Mouse (Mus musculus) splenic B cell, adult 2 months (primary cell): ENCODE measurements at regions not wholly inside any gene's neighbourhood (a gene's known extent, or its start where the extent isn't known, plus 50 kb on each side); places are given as distances from the start of the nearest gene placed in this dataset.

Experiments
- DNase-seq: peaks from one replicate; pipeline ENCODE4 v3.0.0-alpha.2; 2011; ENCODE audit warnings: low read depth, low spot score
- H3K27me3 ChIP-seq: 2 replicates; pipeline ENCODE4 v1.6.1; 2012; ENCODE audit warnings: mild to moderate bottlenecking, low read length, moderate library complexity, mixed read lengths; ENCODE audit not compliant: control insufficient read depth, poor library complexity, insufficient read depth, severe bottlenecking
- H3K36me3 ChIP-seq: 2 replicates; pipeline ENCODE4 v1.6.1; 2012; ENCODE audit warnings: mild to moderate bottlenecking, low read length, moderate library complexity, mixed read lengths; ENCODE audit not compliant: control insufficient read depth, poor library complexity, insufficient read depth, severe bottlenecking

- no peak for DNase-seq
- H3K27me3 ChIP-seq, result no peaks in the 10 kb centered on the region
Observed at GRCm38 (mm10) chr1:142605224-142605623, 1035.2 kb upstream of the B3galt2 start.

DNA sequence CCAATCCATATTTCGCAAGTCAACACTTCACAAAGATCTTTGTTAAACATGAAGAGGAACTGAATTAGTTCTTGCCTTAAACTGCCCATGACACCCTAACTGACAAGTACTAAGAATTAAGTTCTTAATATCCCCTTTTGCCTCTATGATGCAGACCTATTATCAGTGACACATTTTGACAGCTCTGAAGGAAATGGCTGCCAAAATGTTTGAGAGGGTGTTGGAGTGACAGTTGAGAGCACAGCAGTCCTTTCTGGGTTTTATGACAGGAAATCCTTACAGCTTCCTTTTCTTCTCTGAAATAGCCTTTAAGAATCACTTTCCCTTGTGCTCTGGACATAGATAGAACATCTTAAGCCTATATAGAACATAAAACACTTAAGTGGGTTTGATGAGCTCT, 1034.4 kb upstream of the B3galt2 start:
- H3K36me3 ChIP-seq, result no peaks in the 10 kb centered on the region
- DNase-seq, result no peak
- no peaks in the 10 kb centered on the region for H3K27me3 ChIP-seq

More at GRCm38 (mm10) chr1:142605224-142605623, 1035.2 kb upstream of the B3galt2 start:
- no peaks in the 10 kb centered on the region for H3K36me3 ChIP-seq

DNA sequence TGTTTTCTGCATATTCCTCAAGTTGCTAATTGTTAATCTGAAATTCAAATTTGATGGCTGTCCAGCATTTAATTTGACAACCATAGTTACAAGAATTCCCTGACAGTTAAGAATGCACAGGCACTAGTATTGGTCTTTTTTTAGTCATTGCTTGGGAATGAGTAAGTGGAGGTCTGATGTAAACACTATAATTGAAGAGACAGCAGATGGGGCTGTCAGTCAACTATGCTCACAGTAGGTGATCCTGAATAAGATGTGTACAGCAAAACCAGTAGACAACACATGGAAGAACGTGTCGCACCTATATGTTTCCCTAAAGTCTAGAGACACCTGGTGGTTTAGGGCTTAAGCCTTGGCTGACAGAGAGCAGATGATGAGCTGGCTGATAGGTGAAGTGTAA, 1019.0 kb upstream of the B3galt2 start:
- Histone ChIP-seq H3K36me3 (no peaks in the 10 kb centered on the region), H3K27me3 (no peaks in the 10 kb centered on the region)
- no peak for DNase-seq

GRCm38 (mm10) chr1:142624303-142624702, 1016.2 kb upstream of the B3galt2 start:
- DNase-seq, result no peak
- Histone ChIP-seq H3K36me3 (no peaks in the 10 kb centered on the region), H3K27me3 (no peaks in the 10 kb centered on the region)

GRCm38 (mm10) chr1:142655289-142655688, 985.2 kb upstream of the B3galt2 start:
- Histone ChIP-seq H3K27me3 (no peaks in the 10 kb centered on the region), H3K36me3 (no peaks in the 10 kb centered on the region)
- no peak for DNase-seq

DNA sequence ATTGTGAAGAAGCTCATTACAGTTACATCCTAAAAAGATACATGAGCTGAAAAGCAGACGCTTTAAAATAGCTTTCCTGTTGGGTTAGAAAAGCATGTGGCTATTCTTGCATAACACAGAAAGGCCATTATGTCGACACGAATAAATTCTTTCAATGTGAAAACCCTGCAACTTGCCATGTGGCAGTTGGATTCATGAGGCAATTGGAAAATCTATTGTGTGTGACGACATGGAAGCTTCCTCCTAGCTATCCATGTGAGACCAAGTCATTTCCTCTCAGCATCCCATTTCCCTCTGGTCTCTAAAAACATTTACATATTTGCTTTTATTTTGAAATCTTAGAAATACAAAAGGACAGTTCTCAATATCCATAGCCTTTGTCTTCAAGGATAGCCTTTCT, 975.2 kb upstream of the B3galt2 start:
- Histone ChIP-seq H3K36me3 (no peaks in the 10 kb centered on the region), H3K27me3 (no peaks in the 10 kb centered on the region)
- no peak for DNase-seq

DNA sequence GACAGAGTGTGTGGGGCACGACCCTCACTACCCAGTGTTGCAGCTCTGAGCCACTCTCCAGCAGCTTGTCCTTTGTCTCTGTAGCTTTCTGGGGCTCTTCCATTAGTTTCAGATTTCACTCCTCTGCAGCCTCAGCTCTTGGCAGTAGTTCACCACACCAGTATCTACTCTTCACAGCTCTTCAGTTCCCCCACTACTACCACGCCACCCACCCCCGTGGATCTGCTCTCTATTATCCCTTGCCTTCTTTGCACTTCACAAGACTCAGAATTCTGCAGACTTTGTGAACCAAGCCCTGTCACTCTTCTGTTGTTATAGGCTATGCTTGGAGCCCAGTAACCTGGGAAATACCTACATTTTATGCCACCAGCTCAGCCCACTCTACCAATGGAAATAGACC, 960.5 kb upstream of the B3galt2 start:
- Histone ChIP-seq H3K36me3 (no peaks in the 10 kb centered on the region), H3K27me3 (no peaks in the 10 kb centered on the region)
- no peak for DNase-seq

GRCm38 (mm10) chr1:142688828-142689227, 951.6 kb upstream of the B3galt2 start:
- no peak for DNase-seq
- H3K27me3 ChIP-seq, result no peaks in the 10 kb centered on the region
- no peaks in the 10 kb centered on the region for H3K36me3 ChIP-seq

GRCm38 (mm10) chr1:142695179-142695578, 945.3 kb upstream of the B3galt2 start:
- Histone ChIP-seq H3K36me3 (no peaks in the 10 kb centered on the region), H3K27me3 (no peaks in the 10 kb centered on the region)
- no peak for DNase-seq

- no peak for DNase-seq
- Histone ChIP-seq H3K36me3 (no peaks in the 10 kb centered on the region), H3K27me3 (no peaks in the 10 kb centered on the region)
Observed at GRCm38 (mm10) chr1:142708263-142708662, 932.2 kb upstream of the B3galt2 start.

DNA sequence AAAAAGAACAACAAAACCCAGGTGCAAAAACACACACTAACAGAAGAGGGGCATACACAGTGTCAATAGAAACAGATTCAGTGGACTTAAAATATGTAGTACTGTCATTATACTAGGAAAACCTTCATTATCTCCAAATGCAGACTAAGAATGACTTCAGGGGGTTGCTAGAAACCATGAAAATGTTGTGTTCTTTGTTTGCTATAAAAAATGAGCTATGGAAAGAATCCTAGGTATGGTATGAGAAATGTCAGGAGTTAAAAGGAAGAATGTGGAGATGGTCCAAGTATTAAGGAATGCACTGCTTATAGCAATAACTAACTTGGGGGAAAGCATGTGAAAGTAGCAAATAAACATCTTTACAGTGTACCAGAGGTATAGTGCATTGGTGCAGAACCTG, 910.2 kb upstream of the B3galt2 start:
- Histone ChIP-seq H3K36me3 (no peaks in the 10 kb centered on the region), H3K27me3 (no peaks in the 10 kb centered on the region)
- no peak for DNase-seq

DNA sequence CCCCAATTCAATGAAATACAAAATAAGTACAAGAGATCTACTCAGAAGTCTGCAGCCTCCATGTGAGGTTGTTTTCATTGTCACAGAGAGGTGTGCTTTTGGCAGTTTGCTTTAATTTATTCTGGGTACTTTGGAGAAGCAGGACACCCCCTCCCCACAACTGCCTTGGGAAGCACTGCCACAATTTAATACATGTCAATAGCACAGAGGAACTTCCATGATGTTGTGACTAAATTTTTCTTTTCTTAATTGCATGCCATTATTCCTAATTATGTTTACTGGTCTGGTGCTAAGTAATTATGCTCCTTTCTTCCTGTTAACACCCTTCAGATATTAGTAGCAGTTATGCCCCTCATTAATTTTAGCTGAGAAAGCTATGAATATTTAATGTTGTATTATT, 906.4 kb upstream of the B3galt2 start:
- Histone ChIP-seq H3K36me3 (no peaks in the 10 kb centered on the region), H3K27me3 (no peaks in the 10 kb centered on the region)
- no peak for DNase-seq

GRCm38 (mm10) chr1:142738376-142738775, 902.1 kb upstream of the B3galt2 start:
- DNase-seq, result no peak
- H3K27me3 ChIP-seq, result no peaks in the 10 kb centered on the region
- H3K36me3 ChIP-seq, result no peaks in the 10 kb centered on the region

DNA sequence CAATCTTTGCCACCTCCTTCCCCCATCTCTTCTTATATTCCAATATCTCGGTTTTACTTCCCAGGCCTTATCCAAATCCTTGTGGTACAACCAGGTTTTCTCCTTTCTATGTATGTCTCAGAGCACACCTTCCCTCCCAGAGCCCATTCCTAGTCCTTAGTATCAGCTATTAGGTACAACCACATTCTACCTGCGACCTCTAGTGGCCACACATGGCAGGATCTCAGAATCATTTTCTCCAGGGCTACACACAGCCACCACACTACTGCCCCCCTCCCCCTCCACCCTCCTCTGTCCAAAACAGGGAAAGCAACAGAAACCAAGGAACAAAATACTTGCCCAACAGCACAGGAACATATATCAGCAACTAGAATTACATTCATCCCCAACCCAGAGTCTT, 898.2 kb upstream of the B3galt2 start:
- peak; percentile 23 for DNase-seq
- Histone ChIP-seq H3K36me3 (no peaks in the 10 kb centered on the region), H3K27me3 (no peaks in the 10 kb centered on the region)

GRCm38 (mm10) chr1:142771010-142771409, 869.5 kb upstream of the B3galt2 start:
- Histone ChIP-seq H3K27me3 (no peaks in the 10 kb centered on the region), H3K36me3 (no peaks in the 10 kb centered on the region)
- DNase-seq, result no peak
